8 mouse cellular contexts compared by ENCODE assay signal in genomic region chr8:47242207-47243004, GRCm38 (mm10).
DNase-seq lines count a peak whose midpoint lies in the region; ATAC-seq and TF ChIP-seq lines count a peak whose summit lies in the region.

No protein-coding gene starts in this region.

- H3K9ac ChIP-seq in hindbrain, postnatal 0 days (replicated peaks; ENCODE audit: low read length) = peak overlapping the region; percentile 50

- peak overlapping the region; percentile 55 for H3K4me2 ChIP-seq in hindbrain, postnatal 0 days (ENCODE audit: low read depth, low read length)

- peak; percentile 99 for ATAC-seq in hindbrain, postnatal 0 days
- ATAC-seq in erythroid progenitor cell, adult 5-6 weeks (replicated peaks; ENCODE audit: low FRiP score, poor library complexity, severe bottlenecking) = no peak

- no peak for TF ChIP-seq CTCF in hindbrain, postnatal 0 days (IDR thresholded peaks at IDR 0.05; ENCODE audit: low read depth)

- no peaks in the 10 kb centered on the region for H3K9me3 ChIP-seq in hindbrain, postnatal 0 days (ENCODE audit: low read length)

- no peaks in the 10 kb centered on the region for H3K36me3 ChIP-seq in hindbrain, postnatal 0 days (ENCODE audit: insufficient read depth, low read length)

- H3K4me3 ChIP-seq in hindbrain, postnatal 0 days (ENCODE audit: low read length) = peak overlapping the region; percentile 37

- H3K27me3 ChIP-seq in hindbrain, postnatal 0 days (ENCODE audit: insufficient read depth, low read length) = no peaks in the 10 kb centered on the region

- WGBS in hindbrain, postnatal 0 days = 5% methylated on average over 17 of the region's 17 CpGs

- peaks cover 36% of the 10 kb centered on the region for H3K4me1 ChIP-seq in hindbrain, postnatal 0 days (ENCODE audit: insufficient read depth, low read length)

- DNase-seq in adrenal gland, adult 2 months = peak; percentile 79
- peak; percentile 93 for DNase-seq in embryo, embryonic 11 days
- peak; percentile 64 for DNase-seq in gastrocnemius, postnatal 14 days
- peak; percentile 97 for DNase-seq in hindbrain, postnatal 0 days (ENCODE audit: low spot score)
- peak; percentile 84 to 86 for DNase-seq in layer of hippocampus, postnatal 36 days
- DNase-seq in lung, postnatal 10 days = peak; percentile 81
- DNase-seq in retina, embryonic 14.5 days (ENCODE audit: low spot score) = peak; percentile 96

- intact Hi-C loops in gastrocnemius, postnatal 14 days (cut with DNase I; ENCODE audit: low total_unique reads) = no loop called here

- peak overlapping the region; percentile 80 for H3K27ac ChIP-seq in hindbrain, postnatal 0 days
